Mouse (Mus musculus) kidney, embryonic 15.5 days (tissue): ENCODE measurements around the gene Sptbn1. TPM values are rescaled to one million over a fixed set of nuclear protein-coding genes. Genes with fewer than 3 reads are reported as not detected.
"Not testable (repeated sequence)": the region's sequence is repeated elsewhere in the genome, so short reads cannot be mapped to it uniquely, and the experiment has no call there.

Source experiments
- ATAC-seq: fragments of 200-750 bp; cut with Nextera tagmentation; replicated peaks from 2 replicates; pipeline ENCODE4 v1.8.0; 2017; ENCODE audit warnings: moderate TSS enrichment; ENCODE audit not compliant: low FRiP score
- H3K27ac ChIP-seq: fragments of 300-500 bp; sonication (generic); 2 replicates; pipeline ENCODE4 v1.5.1; 2015; ENCODE audit warnings: mild to moderate bottlenecking, inconsistent platforms
- H3K27me3 ChIP-seq: fragments of 300-500 bp; sonication (generic); 2 replicates; pipeline ENCODE4 v1.6.1; 2015; ENCODE audit warnings: inconsistent platforms
- H3K36me3 ChIP-seq: fragments of 300-500 bp; sonication (generic); 2 replicates; pipeline ENCODE4 v1.6.1; 2015; ENCODE audit warnings: inconsistent platforms
- H3K4me1 ChIP-seq: fragments of 300-500 bp; sonication (generic); 2 replicates; pipeline ENCODE4 v1.6.1; 2015; ENCODE audit warnings: inconsistent platforms
- H3K4me2 ChIP-seq: fragments of 300-500 bp; sonication (generic); 2 replicates; pipeline ENCODE4 v1.6.1; 2015; ENCODE audit warnings: moderate library complexity, mild to moderate bottlenecking, inconsistent platforms
- H3K4me3 ChIP-seq: fragments of 300-500 bp; sonication (generic); replicated peaks from 2 replicates; pipeline ENCODE4 v1.5.1; 2015; ENCODE audit warnings: mild to moderate bottlenecking, inconsistent platforms
- H3K9ac ChIP-seq: fragments of 300-500 bp; sonication (generic); 2 replicates; pipeline ENCODE4 v1.6.1; 2015; ENCODE audit warnings: mild to moderate bottlenecking, inconsistent platforms
- H3K9me3 ChIP-seq: fragments of 300-500 bp; sonication (generic); replicated peaks from 2 replicates; pipeline ENCODE4 v1.6.1; 2016; ENCODE audit warnings: inconsistent platforms
- WGBS: fragments of 180-500 bp; shearing (Covaris S2); methylation state at CpG from one replicate; pipeline ENCODE4 v1.1.7; 2015; ENCODE audit warnings: mixed read lengths; 5-methylcytosine and 5-hydroxymethylcytosine counted together
- polyA plus RNA-seq: library from polyadenylated mRNA; unstranded; fragments of >200 nt; fragmentation: Nextera tagmentation; extraction: Ambion mirVana; gene quantifications from 2 replicates; pipeline ENCODE4 v1.2.1, GENCODE M21; 2015

Sptbn1 gene
- polyA plus RNA-seq, 1 experiment from 2014 or later = 119 TPM

- no peaks in the 10 kb centered on the region for H3K36me3 ChIP-seq
- peak overlapping the region; percentile 89 for H3K4me2 ChIP-seq
- ATAC-seq = peak; percentile 12
- H3K4me3 ChIP-seq = peak overlapping the region; percentile 68
- no peaks in the 10 kb centered on the region for H3K27me3 ChIP-seq
- peaks cover 25% of the 10 kb centered on the region for H3K4me1 ChIP-seq
- peak overlapping the region; percentile 80 for H3K9ac ChIP-seq
- H3K27ac ChIP-seq = peak overlapping the region; percentile 83
- no peaks in the 10 kb centered on the region for H3K9me3 ChIP-seq
- WGBS = 3% methylated on average over 15 of the region's 15 CpGs
Observed at GRCm38 (mm10) chr11:30268648-30269375, 837 bp upstream of the Sptbn1 start.

- H3K4me3 ChIP-seq = peak overlapping the region; percentile 68
Observed at GRCm38 (mm10) chr11:30267036-30267891, 711 bp downstream of the Sptbn1 start.

GRCm38 (mm10) chr11:30266691-30267035, 1.3 kb downstream of the Sptbn1 start:
- peak overlapping the region; percentile 68 for H3K4me3 ChIP-seq
- peak overlapping the region; percentile 80 for H3K9ac ChIP-seq
- peaks cover 25% of the 10 kb centered on the region for H3K4me1 ChIP-seq
- WGBS = 6% methylated on average over 7 of the region's 7 CpGs
- H3K27ac ChIP-seq = peak overlapping the region; percentile 96
- no peaks in the 10 kb centered on the region for H3K27me3 ChIP-seq
- ATAC-seq = no peak
- no peaks in the 10 kb centered on the region for H3K9me3 ChIP-seq
- H3K36me3 ChIP-seq = no peaks in the 10 kb centered on the region
- peak overlapping the region; percentile 89 for H3K4me2 ChIP-seq

More at GRCm38 (mm10) chr11:30267036-30267891, 711 bp downstream of the Sptbn1 start:
- Histone ChIP-seq H3K27me3 (no peaks in the 10 kb centered on the region), H3K9me3 (no peaks in the 10 kb centered on the region), H3K4me2 (peak overlapping the region; percentile 89), H3K27ac (peak overlapping the region; percentile 96), H3K4me1 (peaks cover 25% of the 10 kb centered on the region), H3K36me3 (no peaks in the 10 kb centered on the region), H3K9ac (peak overlapping the region; percentile 80)
- peak; percentile 69 for ATAC-seq
- WGBS = under 1% methylated on average over 51 of the region's 69 CpGs

- peak overlapping the region; percentile 34 for H3K4me3 ChIP-seq
- WGBS = 68% methylated on average over 2 of the region's 2 CpGs
- no peaks in the 10 kb centered on the region for H3K27me3 ChIP-seq
- peaks cover 25% of the 10 kb centered on the region for H3K4me1 ChIP-seq
- H3K9ac ChIP-seq = no peak overlapping the region
- no peak for ATAC-seq
- H3K27ac ChIP-seq = no peak overlapping the region
- H3K4me2 ChIP-seq = peak overlapping the region; percentile 56
- no peaks in the 10 kb centered on the region for H3K36me3 ChIP-seq
- H3K9me3 ChIP-seq = no peaks in the 10 kb centered on the region
Observed at GRCm38 (mm10) chr11:30265666-30266065, 2.3 kb downstream of the Sptbn1 start.

GRCm38 (mm10) chr11:30263627-30264026, 4.3 kb downstream of the Sptbn1 start:
- 69% methylated on average over 2 of the region's 2 CpGs for WGBS
- H3K27ac ChIP-seq = 0 out of 2 replicates have a peak overlapping the region, but pooled peaks have one; percentile 41
- no peak overlapping the region; the same call in 1 of the 2 replicates for H3K4me2 ChIP-seq

GRCm38 (mm10) chr11:30258739-30259350, 9.1 kb downstream of the Sptbn1 start:
- no peak overlapping the region for H3K9ac ChIP-seq
- WGBS = 87% methylated on average over 6 of the region's 6 CpGs
- H3K4me1 ChIP-seq = peaks cover 14% of the 10 kb centered on the region
- ATAC-seq = no peak
- H3K4me2 ChIP-seq = no peak overlapping the region
- no peak overlapping the region for H3K27ac ChIP-seq
- no peaks in the 10 kb centered on the region for H3K27me3 ChIP-seq
- 0 out of 2 replicates have a peak, but pooled peaks cover 2% of the 10 kb centered on the region for H3K36me3 ChIP-seq
- H3K9me3 ChIP-seq = no peaks in the 10 kb centered on the region
- H3K4me3 ChIP-seq = no peak overlapping the region

More at GRCm38 (mm10) chr11:30263627-30264026, 4.3 kb downstream of the Sptbn1 start:
- Histone ChIP-seq H3K36me3 (0 out of 2 replicates have a peak, but pooled peaks cover 2% of the 10 kb centered on the region), H3K27me3 (no peaks in the 10 kb centered on the region), H3K9me3 (no peaks in the 10 kb centered on the region), H3K4me3 (no peak overlapping the region), H3K4me1 (peaks cover 19% of the 10 kb centered on the region), H3K9ac (no peak overlapping the region)
- no peak for ATAC-seq

GRCm38 (mm10) chr11:30257812-30258211, 10.2 kb downstream of the Sptbn1 start:
- WGBS = 57% methylated on average over 1 of the region's 1 CpGs
- Histone ChIP-seq H3K4me2 (no peak overlapping the region), H3K27me3 (no peaks in the 10 kb centered on the region), H3K9ac (no peak overlapping the region), H3K9me3 (no peaks in the 10 kb centered on the region), H3K36me3 (0 out of 2 replicates have a peak, but pooled peaks cover 2% of the 10 kb centered on the region), H3K4me1 (peaks cover 14% of the 10 kb centered on the region), H3K4me3 (no peak overlapping the region), H3K27ac (no peak overlapping the region)
- no peak for ATAC-seq

GRCm38 (mm10) chr11:30257085-30257484, 10.9 kb downstream of the Sptbn1 start:
- no peaks in the 10 kb centered on the region for H3K9me3 ChIP-seq
- no peak overlapping the region for H3K4me2 ChIP-seq
- ATAC-seq = no peak
- H3K9ac ChIP-seq = no peak overlapping the region
- 0 out of 2 replicates have a peak, but pooled peaks cover 2% of the 10 kb centered on the region for H3K36me3 ChIP-seq
- no peak overlapping the region for H3K27ac ChIP-seq
- H3K27me3 ChIP-seq = no peaks in the 10 kb centered on the region
- H3K4me1 ChIP-seq = peaks cover 14% of the 10 kb centered on the region
- no peak overlapping the region for H3K4me3 ChIP-seq

GRCm38 (mm10) chr11:30256491-30256890, 11.5 kb downstream of the Sptbn1 start:
- no peak for ATAC-seq
- H3K4me1 ChIP-seq = peaks cover 17% of the 10 kb centered on the region
- no peaks in the 10 kb centered on the region for H3K9me3 ChIP-seq
- no peak overlapping the region for H3K9ac ChIP-seq
- no peak overlapping the region for H3K4me2 ChIP-seq
- H3K36me3 ChIP-seq = 0 out of 2 replicates have a peak, but pooled peaks cover 2% of the 10 kb centered on the region
- H3K27ac ChIP-seq = no peak overlapping the region
- no peaks in the 10 kb centered on the region for H3K27me3 ChIP-seq
- no peak overlapping the region for H3K4me3 ChIP-seq
- WGBS = 91% methylated on average over 5 of the region's 5 CpGs

GRCm38 (mm10) chr11:30255211-30255610, 12.8 kb downstream of the Sptbn1 start:
- WGBS = 96% methylated on average over 3 of the region's 3 CpGs
- ATAC-seq = not testable (repeated sequence)

GRCm38 (mm10) chr11:30251294-30251904, 16.6 kb downstream of the Sptbn1 start:
- 0 out of 2 replicates have a peak, but pooled peaks have one; percentile 22 for ATAC-seq
- Histone ChIP-seq H3K4me3 (no peak overlapping the region), H3K9me3 (no peaks in the 10 kb centered on the region), H3K27ac (peak overlapping the region; percentile 51; the same call in 1 of the 2 replicates), H3K27me3 (no peaks in the 10 kb centered on the region), H3K4me2 (no peak overlapping the region), H3K4me1 (peaks cover 27% of the 10 kb centered on the region), H3K36me3 (no peaks in the 10 kb centered on the region), H3K9ac (no peak overlapping the region)
- 70% methylated on average over 11 of the region's 11 CpGs for WGBS

More at GRCm38 (mm10) chr11:30255211-30255610, 12.8 kb downstream of the Sptbn1 start:
- not testable (repeated sequence) for H3K27me3 ChIP-seq, H3K9me3 ChIP-seq, H3K9ac ChIP-seq, H3K4me2 ChIP-seq, H3K27ac ChIP-seq, H3K36me3 ChIP-seq, H3K4me3 ChIP-seq
- peaks cover 25% of the 10 kb centered on the region for H3K4me1 ChIP-seq
